Mouse (Mus musculus): ENCODE data around the gene Rapgef1. TPM values are rescaled to one million over a fixed set of nuclear protein-coding genes. Genes with fewer than 3 reads are reported as not detected.

Rapgef1 gene
- polyA plus RNA-seq, 1 experiment from 2014 or later = 17.8 TPM

DNA sequence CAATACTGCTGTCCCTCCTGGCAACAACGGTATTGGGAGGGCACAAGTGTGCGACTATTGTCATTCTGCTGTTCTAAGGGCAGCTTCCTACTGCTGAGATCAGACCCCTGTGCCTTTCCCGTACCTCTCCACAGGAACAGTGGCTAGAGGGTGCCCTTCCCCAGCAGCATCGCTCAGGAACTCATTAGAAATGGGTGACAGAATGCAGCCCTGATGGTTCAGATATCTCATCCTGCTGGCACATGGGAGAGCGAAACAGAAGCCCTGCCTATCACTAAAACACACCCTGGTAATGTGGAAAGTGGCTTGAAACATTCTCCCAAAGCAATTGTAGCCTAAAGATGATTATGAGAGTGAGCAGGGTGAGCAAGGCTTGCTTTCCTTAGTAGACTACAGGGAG lies 15.0 kb downstream of the Rapgef1 start:
- Histone ChIP-seq H3K27me3 (no peaks in the 10 kb centered on the region), H3K27ac (peak overlapping the region; percentile 31), H3K9me3 (replicated peaks) (no peaks in the 10 kb centered on the region), H3K4me1 (peaks cover 37% of the 10 kb centered on the region), H3K9ac (no peak overlapping the region), H3K36me3 (ENCODE audit: poor library complexity, severe bottlenecking) (peaks cover 14% of the 10 kb centered on the region), H3K4me2 (no peak overlapping the region), H3K4me3 (no peak overlapping the region)
- WGBS = 84% methylated on average over 5 of the region's 5 CpGs
- no peak for ATAC-seq

DNA sequence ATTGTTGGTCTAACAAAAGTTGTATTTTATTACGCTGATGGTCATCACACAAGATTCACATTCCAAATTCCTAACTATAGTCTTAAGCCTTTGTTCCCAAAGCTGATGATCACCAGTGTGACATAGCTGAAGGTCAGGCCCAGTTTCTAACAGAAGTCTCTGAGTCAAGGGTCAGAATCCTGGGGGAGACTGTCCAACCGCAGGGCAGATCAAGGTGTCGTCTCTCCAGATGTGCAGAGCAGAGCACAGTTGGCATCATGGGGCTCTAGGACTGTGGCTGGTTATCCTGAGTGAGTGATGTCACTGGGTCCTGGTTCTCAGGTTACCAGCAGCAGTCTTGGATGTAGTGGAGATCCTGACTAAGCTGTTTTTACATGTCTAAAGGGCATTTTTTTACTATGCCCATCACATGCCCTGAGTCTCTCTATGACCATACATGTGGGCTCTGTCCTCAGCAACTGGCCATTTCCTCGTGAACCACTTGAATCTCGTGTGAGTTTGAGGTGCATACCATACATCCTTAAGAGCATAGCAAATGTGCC lies 16.5 kb downstream of the Rapgef1 start:
- H3K4me3 ChIP-seq = no peak overlapping the region
- no peak for ATAC-seq
- peaks cover 36% of the 10 kb centered on the region for H3K4me1 ChIP-seq
- no peaks in the 10 kb centered on the region for H3K9me3 ChIP-seq (replicated peaks)
- H3K27ac ChIP-seq = no peak overlapping the region
- H3K9ac ChIP-seq = no peak overlapping the region
- peaks cover 4% of the 10 kb centered on the region for H3K36me3 ChIP-seq (ENCODE audit: poor library complexity, severe bottlenecking)
- no peaks in the 10 kb centered on the region for H3K27me3 ChIP-seq
- 92% methylated on average over 5 of the region's 5 CpGs for WGBS
- H3K4me2 ChIP-seq = no peak overlapping the region

DNA sequence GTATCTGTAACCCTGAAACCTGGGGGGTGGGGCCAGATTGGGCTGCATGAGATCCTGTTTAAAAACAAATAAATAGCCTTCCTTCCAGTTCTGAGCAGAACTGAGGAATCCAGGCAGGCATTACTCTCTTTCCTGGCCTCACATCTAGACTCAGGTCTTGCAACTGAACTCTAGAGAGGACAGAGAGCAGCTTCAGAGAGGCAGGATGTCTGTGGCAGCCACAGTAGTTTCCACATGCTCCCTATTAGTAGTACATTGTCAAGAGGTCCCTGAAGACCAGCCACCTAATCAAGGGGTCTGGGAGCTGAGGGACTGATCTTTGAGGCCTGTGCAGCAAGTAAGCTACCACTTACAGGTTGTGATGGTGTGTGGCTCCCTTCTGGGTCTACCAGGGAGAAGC lies 18.0 kb downstream of the Rapgef1 start:
- no peaks in the 10 kb centered on the region for H3K27me3 ChIP-seq
- peaks cover 4% of the 10 kb centered on the region; the same call in 1 of the 2 replicates for H3K36me3 ChIP-seq (ENCODE audit: poor library complexity, severe bottlenecking)
- ATAC-seq = no peak
- no peak overlapping the region for H3K4me3 ChIP-seq
- no peak overlapping the region for H3K4me2 ChIP-seq
- H3K4me1 ChIP-seq = peaks cover 28% of the 10 kb centered on the region
- H3K9ac ChIP-seq = no peak overlapping the region
- H3K9me3 ChIP-seq (replicated peaks) = no peaks in the 10 kb centered on the region
- H3K27ac ChIP-seq = no peak overlapping the region

DNA sequence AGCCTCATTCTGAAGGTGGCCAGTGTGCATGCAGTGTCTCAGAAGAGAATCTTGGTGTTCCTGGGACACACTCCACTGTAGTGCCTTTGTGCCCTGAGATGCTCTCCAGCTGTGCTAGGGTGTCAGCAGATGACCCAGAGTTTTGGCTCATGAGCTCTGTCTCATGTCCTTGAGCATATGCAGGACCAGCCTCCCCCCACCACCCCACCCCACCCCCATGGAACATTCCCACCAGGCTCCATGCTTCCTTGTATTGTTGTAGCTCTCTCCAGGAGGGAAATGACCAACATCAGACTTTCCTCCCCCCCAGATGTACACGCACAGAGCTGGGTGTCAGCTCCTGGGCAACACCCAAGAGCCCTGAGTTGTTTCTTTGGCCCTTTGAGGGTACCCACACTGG lies 19.9 kb downstream of the Rapgef1 start:
- no peaks in the 10 kb centered on the region for H3K9me3 ChIP-seq (replicated peaks)
- H3K27me3 ChIP-seq = no peaks in the 10 kb centered on the region
- H3K4me2 ChIP-seq = no peak overlapping the region
- H3K27ac ChIP-seq = no peak overlapping the region
- H3K36me3 ChIP-seq (ENCODE audit: poor library complexity, severe bottlenecking) = peaks cover 9% of the 10 kb centered on the region; the same call in 1 of the 2 replicates
- H3K4me3 ChIP-seq = no peak overlapping the region
- H3K4me1 ChIP-seq = peaks cover 23% of the 10 kb centered on the region
- H3K9ac ChIP-seq = no peak overlapping the region
- WGBS = 90% methylated on average over 1 of the region's 1 CpGs
- no peak for ATAC-seq

DNA sequence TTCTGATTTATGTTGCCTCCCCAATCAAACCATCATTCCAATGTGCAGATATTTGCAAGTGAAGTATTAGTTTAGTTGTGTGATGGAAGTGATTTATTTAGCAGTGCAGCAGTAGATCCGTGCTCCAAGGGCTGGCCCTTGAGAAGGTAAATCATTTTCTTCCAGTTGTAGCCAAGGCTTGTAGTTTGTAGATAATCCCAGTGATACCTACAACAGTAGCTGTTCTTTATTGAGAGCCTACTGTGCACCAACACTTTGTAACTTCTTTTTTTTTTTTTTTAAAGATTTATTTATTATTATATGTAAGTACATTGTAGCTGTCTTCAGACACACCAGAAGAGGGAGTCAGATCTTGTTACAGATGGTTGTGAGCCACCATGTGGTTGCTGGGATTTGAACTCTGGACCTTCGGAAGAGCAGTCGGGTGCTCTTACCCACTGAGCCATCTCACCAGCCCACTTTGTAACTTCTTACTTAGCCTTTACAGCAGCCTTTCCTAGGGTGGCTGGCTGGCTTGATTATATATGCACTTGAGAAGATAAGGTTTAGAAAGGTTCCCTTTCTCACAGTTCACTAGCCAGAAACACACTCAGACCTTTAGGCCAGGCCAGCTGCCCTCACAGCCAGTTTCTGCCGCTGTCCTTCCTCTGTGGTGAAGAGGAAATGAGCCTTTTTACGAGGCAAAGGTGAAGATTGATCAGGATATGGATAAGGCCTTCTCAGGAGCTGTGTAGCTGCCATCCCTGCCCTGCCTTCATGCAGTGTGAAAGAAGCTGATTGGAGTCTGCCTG lies 20.6 kb downstream of the Rapgef1 start:
- H3K27ac ChIP-seq = no peak overlapping the region
- no peaks in the 10 kb centered on the region for H3K9me3 ChIP-seq (replicated peaks)
- peaks cover 15% of the 10 kb centered on the region for H3K4me1 ChIP-seq
- ATAC-seq = no peak
- 90% methylated on average over 5 of the region's 5 CpGs for WGBS
- H3K36me3 ChIP-seq (ENCODE audit: poor library complexity, severe bottlenecking) = peaks cover 9% of the 10 kb centered on the region; the same call in 1 of the 2 replicates
- no peak overlapping the region for H3K4me2 ChIP-seq
- no peak overlapping the region for H3K9ac ChIP-seq
- no peaks in the 10 kb centered on the region for H3K27me3 ChIP-seq
- no peak overlapping the region for H3K4me3 ChIP-seq

DNA sequence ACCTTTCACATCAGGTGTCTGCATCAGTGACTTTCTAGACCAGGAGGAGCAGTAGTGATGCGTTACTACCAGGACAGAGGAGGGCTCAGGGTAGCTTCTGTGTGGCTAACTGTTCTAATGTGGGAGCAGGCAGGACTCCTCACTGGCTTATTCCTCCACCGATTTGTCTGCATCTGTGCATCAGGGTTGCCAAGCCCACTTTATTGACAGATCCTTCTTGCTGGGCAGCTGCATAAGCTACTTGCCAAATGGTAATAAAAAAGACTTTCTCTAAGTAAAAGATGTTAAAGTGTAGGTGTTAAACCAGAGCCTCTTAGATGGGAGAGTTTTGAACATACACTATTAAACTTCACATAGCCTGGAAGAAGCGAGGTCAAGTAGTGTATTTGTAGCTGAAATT lies 22.2 kb downstream of the Rapgef1 start:
- WGBS = 91% methylated on average over 3 of the region's 3 CpGs
- ATAC-seq = no peak
- Histone ChIP-seq H3K27ac (no peak overlapping the region), H3K9ac (no peak overlapping the region), H3K27me3 (no peaks in the 10 kb centered on the region), H3K4me1 (peaks cover 23% of the 10 kb centered on the region), H3K4me2 (no peak overlapping the region), H3K36me3 (ENCODE audit: poor library complexity, severe bottlenecking) (peaks cover 9% of the 10 kb centered on the region; the same call in 1 of the 2 replicates), H3K4me3 (no peak overlapping the region), H3K9me3 (replicated peaks) (no peaks in the 10 kb centered on the region)

DNA sequence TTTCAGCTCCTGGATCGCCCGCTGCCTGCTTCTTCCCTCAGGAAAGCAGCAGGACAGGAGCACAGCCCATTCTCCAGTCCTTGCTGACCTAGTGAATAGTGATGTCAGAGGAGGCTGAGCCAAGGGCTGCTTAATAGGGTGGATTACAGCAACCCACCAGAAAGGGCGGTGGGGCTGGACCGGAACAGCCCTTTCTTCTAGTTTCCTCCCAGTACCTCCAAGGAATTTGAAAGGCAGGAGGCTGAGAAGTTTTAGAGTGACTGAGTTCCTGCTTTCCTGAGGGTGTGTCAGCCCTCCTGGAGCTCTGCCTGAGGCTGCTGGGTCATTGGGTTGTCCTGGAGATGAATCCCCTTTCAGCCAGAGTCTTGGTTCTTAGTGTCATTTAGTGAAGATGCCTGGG lies 23.9 kb downstream of the Rapgef1 start:
- no peaks in the 10 kb centered on the region for H3K27me3 ChIP-seq
- H3K4me1 ChIP-seq = peaks cover 38% of the 10 kb centered on the region
- H3K36me3 ChIP-seq (ENCODE audit: poor library complexity, severe bottlenecking) = 0 out of 2 replicates have a peak, but pooled peaks cover 5% of the 10 kb centered on the region
- no peak overlapping the region for H3K9ac ChIP-seq
- H3K9me3 ChIP-seq (replicated peaks) = no peaks in the 10 kb centered on the region
- WGBS = 39% methylated on average over 4 of the region's 4 CpGs
- H3K4me3 ChIP-seq = no peak overlapping the region
- no peak overlapping the region for H3K4me2 ChIP-seq
- no peak for ATAC-seq
- H3K27ac ChIP-seq = peak overlapping the region; percentile 16; the same call in 1 of the 2 replicates

DNA sequence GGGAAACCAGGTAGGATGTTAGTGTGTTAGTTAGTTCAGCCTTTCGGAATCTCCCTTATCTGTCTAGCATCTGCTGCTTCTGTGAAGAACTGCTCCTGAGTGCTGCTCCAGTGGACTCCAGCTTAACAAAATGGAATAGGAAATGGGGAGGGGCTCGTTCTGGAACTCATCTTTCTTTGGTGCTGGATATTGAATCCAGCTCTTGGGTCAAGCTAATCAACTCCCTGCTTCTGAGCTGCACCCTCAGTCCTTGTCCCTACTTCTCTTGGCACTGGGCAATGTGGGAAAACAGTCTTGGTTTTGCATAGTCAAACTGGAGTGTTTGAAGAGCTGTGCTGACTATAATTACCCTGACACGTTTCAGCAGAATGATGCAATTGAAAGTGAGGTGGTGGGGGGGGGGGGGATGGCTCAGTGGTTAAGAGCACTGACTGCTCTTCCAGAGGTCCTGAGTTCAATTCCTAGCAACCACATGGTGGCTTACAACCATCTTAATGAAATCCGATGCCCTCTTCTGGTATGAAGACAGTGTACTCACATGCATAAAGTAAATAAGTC lies 25.6 kb downstream of the Rapgef1 start:
- Histone ChIP-seq H3K4me3 (no peak overlapping the region), H3K4me2 (no peak overlapping the region), H3K9ac (no peak overlapping the region), H3K27ac (no peak overlapping the region), H3K27me3 (no peaks in the 10 kb centered on the region), H3K4me1 (peaks cover 38% of the 10 kb centered on the region), H3K9me3 (replicated peaks) (no peaks in the 10 kb centered on the region), H3K36me3 (ENCODE audit: poor library complexity, severe bottlenecking) (0 out of 2 replicates have a peak, but pooled peaks cover 5% of the 10 kb centered on the region)
- ATAC-seq = no peak
- WGBS = 77% methylated on average over 4 of the region's 4 CpGs

DNA sequence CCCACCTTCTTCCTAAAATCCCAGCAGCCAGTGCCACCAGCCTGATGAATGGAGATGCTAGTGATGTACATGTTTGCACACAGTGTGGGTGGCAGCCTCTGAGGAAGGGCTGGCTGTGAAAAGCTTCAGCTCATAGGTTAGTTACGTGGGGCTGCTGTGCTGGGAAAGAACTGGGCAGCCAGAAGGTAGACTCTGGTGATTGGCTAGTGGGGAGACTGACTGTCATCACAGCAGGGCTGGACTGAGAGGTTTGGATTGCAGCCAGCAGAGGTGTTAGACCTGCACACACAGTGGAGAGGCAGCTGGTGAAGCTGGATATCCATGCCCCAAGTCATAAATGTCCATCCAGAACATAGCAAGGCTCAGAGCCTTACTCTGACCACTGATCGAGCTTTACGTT lies 27.1 kb downstream of the Rapgef1 start:
- 0 out of 2 replicates have a peak, but pooled peaks have one; percentile 48 for ATAC-seq
- no peak overlapping the region for H3K4me2 ChIP-seq
- H3K4me1 ChIP-seq = peaks cover 46% of the 10 kb centered on the region
- H3K9me3 ChIP-seq (replicated peaks) = no peaks in the 10 kb centered on the region
- H3K36me3 ChIP-seq (ENCODE audit: poor library complexity, severe bottlenecking) = 0 out of 2 replicates have a peak, but pooled peaks cover 5% of the 10 kb centered on the region
- no peak overlapping the region for H3K9ac ChIP-seq
- peak overlapping the region; percentile 20; the same call in 1 of the 2 replicates for H3K27ac ChIP-seq
- 80% methylated on average over 3 of the region's 3 CpGs for WGBS
- H3K4me3 ChIP-seq = no peak overlapping the region
- no peaks in the 10 kb centered on the region for H3K27me3 ChIP-seq

DNA sequence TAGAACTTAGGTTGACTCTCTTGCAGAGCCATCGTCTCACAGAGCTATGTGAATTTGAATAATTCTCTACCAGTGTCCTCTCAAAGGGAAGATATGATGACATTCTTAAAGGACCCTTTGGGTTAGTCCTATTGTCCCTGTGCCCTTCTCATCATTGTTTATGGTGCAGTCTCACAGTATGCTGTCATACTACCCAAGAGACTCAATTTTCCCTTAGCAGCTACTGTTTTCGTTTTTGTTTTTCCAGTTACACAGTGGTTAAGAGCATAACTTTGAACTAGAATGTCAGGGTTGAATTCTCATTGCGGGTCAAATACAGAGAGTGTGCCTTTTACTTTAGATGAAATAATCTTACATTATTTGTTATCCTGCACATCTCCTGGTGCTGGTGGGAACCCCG lies 27.6 kb downstream of the Rapgef1 start:
- no peaks in the 10 kb centered on the region for H3K27me3 ChIP-seq
- no peaks in the 10 kb centered on the region for H3K9me3 ChIP-seq (replicated peaks)
- WGBS = 92% methylated on average over 4 of the region's 4 CpGs
- no peak overlapping the region for H3K4me2 ChIP-seq
- H3K36me3 ChIP-seq (ENCODE audit: poor library complexity, severe bottlenecking) = 0 out of 2 replicates have a peak, but pooled peaks cover 5% of the 10 kb centered on the region
- H3K27ac ChIP-seq = peak overlapping the region; percentile 59
- peaks cover 49% of the 10 kb centered on the region for H3K4me1 ChIP-seq
- no peak for ATAC-seq
- no peak overlapping the region for H3K4me3 ChIP-seq
- H3K9ac ChIP-seq = no peak overlapping the region

DNA sequence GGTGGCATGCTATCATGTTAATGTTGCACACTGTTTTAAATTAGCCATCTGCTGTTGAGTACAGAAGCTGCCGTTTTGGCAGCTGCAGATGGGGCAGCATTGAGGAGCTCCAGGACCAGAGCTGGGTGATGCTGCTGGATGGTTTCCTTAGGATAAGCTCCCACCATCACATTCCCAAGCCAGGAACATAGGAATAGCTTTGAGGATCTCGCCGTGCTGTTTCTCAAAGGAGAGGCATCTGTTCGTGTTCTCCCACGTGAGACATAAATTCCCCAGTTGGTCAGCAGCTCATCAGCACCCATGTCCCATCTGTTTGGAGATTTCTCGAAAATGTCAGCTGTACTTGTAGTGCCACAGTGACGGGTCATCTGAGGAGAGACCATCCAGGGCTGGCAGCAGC lies 28.3 kb downstream of the Rapgef1 start:
- H3K4me1 ChIP-seq = peaks cover 50% of the 10 kb centered on the region
- H3K36me3 ChIP-seq (ENCODE audit: poor library complexity, severe bottlenecking) = 0 out of 2 replicates have a peak, but pooled peaks cover 5% of the 10 kb centered on the region
- no peak overlapping the region for H3K4me3 ChIP-seq
- no peaks in the 10 kb centered on the region for H3K27me3 ChIP-seq
- peak overlapping the region; percentile 59 for H3K27ac ChIP-seq
- no peak overlapping the region for H3K4me2 ChIP-seq
- no peak for ATAC-seq
- WGBS = 80% methylated on average over 7 of the region's 7 CpGs
- H3K9ac ChIP-seq = no peak overlapping the region
- H3K9me3 ChIP-seq (replicated peaks) = no peaks in the 10 kb centered on the region

DNA sequence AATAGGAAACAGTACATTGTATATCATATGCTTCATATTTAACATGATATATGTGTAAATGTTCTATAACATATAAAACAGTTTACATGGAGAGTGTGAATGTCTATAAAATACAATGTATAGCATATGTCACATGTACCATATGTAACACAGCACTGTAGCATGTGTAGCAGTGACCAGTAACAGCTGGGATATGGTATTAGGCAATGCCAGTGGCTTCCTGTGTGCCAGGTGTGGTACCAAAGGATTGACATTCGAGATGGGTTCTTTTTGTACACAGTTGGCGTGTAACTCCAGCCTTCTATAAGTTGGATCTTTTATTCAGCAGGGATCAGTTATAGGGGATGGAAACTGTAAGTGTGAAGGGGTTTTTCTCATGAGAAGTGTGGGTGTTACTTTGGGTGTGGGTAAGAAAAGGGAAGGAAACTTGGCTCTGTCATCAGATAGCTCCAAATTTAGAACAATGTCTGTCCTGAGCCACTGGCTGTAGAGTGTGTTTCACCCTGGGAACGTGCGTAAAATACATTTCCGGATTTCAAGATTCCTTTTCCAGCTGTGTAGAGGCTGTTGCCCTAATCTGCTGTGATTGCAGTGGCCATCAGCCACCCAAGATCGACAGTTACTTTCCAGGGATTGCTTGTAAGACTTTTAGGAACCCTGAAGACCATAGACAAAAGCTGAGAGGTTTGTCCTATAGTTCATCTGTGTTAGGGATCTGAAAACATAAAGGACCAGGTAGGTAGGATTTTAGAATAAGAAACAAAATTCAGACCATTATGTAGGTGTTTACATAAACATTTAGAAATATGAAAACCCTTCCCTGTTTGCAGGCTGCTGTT lies 29.7 kb downstream of the Rapgef1 start:
- no peaks in the 10 kb centered on the region for H3K36me3 ChIP-seq (ENCODE audit: poor library complexity, severe bottlenecking)
- H3K9ac ChIP-seq = no peak overlapping the region
- H3K9me3 ChIP-seq (replicated peaks) = no peaks in the 10 kb centered on the region
- no peak for ATAC-seq
- WGBS = 90% methylated on average over 6 of the region's 6 CpGs
- peaks cover 51% of the 10 kb centered on the region for H3K4me1 ChIP-seq
- no peak overlapping the region for H3K27ac ChIP-seq
- no peaks in the 10 kb centered on the region for H3K27me3 ChIP-seq
- no peak overlapping the region for H3K4me3 ChIP-seq
- H3K4me2 ChIP-seq = no peak overlapping the region
